Mouse (Mus musculus): ENCODE data around the gene Sgsm2.

Gene Sgsm2

GRCm38 (mm10) chr11:74881979-74882378 is 14.9 kb downstream of the Sgsm2 start:
- no peak for DNase-seq (ENCODE audit: low spot score)

DNA sequence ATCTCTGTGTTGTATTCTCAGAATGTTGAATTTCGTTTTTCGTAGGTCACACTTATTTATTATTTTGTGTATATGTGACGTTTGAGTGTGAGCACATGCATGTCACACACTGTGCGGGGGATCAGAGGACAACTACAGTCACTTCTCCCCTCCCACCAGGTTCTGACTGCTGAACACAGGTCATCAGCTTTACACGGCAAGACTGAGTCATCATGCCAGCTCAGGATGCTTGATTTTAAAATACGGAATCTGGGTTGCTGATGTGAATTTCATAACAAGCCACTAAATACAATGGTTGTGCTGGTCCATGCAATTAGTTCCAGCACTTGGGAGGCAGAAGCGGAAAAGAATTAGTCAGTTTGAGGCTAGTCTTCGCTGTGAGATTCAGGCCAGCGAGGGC is 15.9 kb downstream of the Sgsm2 start:
- DNase-seq (ENCODE audit: low spot score) = no peak

DNA sequence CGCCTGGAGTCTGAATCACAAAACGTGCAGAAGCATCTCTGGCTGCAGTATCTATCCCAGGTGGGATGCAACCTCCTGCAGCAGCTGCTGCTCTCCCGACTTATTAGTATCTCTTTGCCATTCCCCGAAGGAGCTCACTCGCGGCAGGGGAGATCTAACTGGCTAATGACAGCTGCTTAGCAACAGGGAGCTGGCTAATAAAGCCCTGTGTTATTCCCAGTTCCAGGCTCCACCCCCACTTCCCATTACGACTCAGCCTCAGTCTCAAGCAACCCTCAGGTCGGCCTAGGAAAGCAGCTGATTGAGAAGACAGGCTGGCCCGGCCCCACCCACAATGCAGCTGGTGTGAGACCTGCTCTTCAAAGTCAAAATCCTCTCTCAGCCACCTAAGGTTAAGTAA is 20.1 kb downstream of the Sgsm2 start:
- DNase-seq (ENCODE audit: low spot score) = peak; percentile 82

- DNase-seq (ENCODE audit: low spot score) = no peak
Measured at GRCm38 (mm10) chr11:74874630-74875029, 22.2 kb downstream of the Sgsm2 start.

GRCm38 (mm10) chr11:74870991-74871622 is 25.8 kb downstream of the Sgsm2 start:
- DNase-seq (ENCODE audit: low spot score) = no peak

- DNase-seq (ENCODE audit: low spot score) = no peak
Measured at GRCm38 (mm10) chr11:74870544-74870943, 26.3 kb downstream of the Sgsm2 start.

DNA sequence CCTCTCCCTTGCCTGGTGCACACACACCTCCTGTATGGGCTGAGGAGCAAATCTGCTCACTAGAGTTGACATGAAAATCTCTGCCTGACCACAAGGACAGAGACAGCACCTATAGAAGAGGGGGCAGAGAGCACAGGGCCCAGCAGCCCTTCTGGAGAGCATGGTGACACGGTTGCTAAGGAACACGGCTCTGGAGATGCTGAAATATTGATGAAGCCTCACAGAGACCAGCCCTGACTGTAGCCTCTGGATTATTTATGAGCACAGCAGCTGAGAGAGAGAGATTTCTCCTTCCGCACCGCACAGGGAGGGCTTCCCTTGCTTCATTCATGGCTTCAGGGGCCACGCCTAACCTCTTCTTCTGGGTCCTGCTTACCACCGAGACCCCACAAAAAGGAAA is 27.3 kb downstream of the Sgsm2 start:
- DNase-seq (ENCODE audit: low spot score) = no peak

DNA sequence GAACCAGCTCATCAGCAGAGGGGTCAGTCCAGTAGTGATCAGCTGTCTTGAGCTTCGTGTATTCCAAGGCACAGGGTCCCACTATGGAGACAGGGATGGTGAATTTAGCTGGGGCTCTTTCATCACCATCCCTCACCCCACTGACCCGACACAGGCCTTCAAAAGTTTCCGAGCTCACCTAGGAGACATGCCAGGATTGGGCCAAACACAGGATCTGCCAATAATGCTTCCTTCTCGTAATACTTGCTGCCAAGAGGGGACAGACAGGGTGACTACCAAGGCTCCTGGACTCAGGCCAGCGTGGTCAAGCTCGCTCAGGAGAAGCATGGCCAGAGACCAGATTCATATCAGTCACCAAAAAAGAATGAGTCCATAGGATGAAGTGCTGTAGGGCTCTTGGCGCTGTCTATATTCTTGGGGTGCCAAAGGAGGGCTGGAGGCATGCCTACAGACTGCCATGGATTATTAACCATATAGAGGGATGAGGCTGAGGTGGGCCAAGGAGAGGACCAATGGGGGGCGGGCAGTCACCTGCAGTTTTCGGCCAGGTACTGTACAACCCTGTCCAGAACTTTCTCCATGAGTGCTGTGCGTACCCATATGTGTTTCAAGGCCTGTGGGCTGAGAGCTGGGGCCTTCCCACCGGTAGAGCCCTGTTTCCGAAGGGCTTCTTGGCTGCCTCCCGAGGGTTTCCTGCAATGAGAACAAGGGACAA is 28.7 kb downstream of the Sgsm2 start:
- DNase-seq (ENCODE audit: low spot score) = no peak

DNA sequence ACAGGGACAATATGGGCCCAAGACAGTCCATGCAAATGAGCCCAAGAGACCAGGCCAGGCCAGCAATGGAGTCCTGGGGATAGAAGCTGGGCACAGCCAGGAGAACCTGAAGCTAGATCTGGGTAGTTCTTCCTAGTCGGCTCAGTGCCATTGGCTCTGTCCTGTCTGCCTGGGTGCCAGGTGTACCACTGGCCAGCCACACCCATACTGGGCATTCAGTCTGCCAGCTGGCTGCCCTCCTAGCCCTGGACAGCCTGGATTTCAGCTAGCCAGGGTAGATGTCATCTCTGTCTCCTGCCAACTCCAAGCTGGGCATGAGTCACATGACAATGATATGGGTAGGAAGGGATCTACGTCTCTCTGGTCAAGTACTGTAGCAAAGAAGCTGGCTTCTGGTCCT is 29.7 kb downstream of the Sgsm2 start:
- no peak for DNase-seq (ENCODE audit: low spot score)

- no peak for DNase-seq (ENCODE audit: low spot score)
Measured at GRCm38 (mm10) chr11:74866640-74867039, 30.2 kb downstream of the Sgsm2 start.

GRCm38 (mm10) chr11:74865252-74865651 is 31.6 kb downstream of the Sgsm2 start:
- DNase-seq (ENCODE audit: low spot score) = no peak

DNA sequence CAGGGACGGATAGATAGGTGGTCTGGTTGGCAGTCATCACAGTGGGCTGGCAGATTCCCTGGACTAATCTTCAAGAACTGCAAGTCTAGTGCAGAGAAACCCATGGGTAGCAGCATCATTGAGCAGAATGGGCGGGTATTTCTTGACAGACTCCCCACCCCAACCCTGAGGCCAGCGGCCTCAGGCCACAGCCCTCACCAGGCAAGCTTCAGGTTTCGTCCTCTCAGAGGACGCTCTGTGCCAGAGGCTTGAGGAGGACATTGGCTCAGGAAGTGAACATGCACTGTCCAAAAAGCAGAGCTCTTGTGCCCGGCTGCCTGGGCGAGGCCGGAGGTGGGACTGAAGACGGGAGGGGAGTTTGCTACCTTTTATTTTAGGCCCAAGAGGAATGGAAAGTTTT is 32.4 kb downstream of the Sgsm2 start:
- DNase-seq (ENCODE audit: low spot score) = no peak

DNA sequence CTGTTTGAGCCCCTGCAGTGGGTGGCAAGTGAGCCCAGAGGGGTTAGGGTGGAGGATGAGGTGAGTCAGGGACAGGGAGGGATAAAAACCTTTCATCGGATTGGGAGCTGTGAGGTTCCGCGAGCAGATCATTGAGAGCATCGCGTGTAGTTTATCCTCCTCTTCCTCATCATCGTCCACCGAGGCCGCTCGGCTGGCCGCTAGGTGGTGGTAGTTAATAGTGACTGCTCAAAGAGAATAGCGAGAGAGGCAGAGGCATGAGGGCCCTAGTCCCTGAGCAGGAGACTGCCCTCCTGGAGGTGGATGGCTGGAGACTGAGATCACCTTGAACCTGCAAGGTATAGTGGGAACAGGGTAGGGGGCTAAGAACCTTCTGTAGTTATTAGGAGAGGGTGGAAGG is 33.4 kb downstream of the Sgsm2 start:
- DNase-seq (ENCODE audit: low spot score) = peak; percentile 61

- DNase-seq (ENCODE audit: low spot score) = no peak
Measured at GRCm38 (mm10) chr11:74862129-74862528, 34.7 kb downstream of the Sgsm2 start.

DNA sequence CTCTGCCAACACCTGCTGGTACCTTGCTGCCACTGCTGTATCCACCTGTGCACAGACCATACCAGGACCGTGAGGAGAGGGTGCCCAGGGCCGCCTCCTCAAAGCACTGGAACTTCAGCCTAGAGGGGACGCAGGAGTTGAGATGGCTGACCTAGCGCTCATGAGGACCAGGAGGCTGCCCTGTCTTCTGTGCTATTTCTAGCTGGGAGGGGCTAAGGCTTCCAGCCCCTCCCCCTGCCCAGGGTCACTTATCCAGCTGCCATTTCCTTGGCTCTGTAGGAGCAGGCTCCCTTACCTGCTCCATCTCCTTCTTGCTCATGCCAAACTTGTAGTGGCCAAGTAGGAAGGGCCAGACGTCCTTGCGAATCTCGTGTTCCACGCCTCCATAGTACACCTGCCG is 39.1 kb downstream of the Sgsm2 start:
- DNase-seq (ENCODE audit: low spot score) = no peak

- DNase-seq (ENCODE audit: low spot score) = no peak
Measured at GRCm38 (mm10) chr11:74850998-74851661, 45.7 kb downstream of the Sgsm2 start.

GRCm38 (mm10) chr11:74847919-74848521 is 48.8 kb downstream of the Sgsm2 start:
- peak; percentile 84 for DNase-seq (ENCODE audit: low spot score)

GRCm38 (mm10) chr11:74845784-74846183 is 51.1 kb downstream of the Sgsm2 start:
- DNase-seq (ENCODE audit: low spot score) = no peak

DNA sequence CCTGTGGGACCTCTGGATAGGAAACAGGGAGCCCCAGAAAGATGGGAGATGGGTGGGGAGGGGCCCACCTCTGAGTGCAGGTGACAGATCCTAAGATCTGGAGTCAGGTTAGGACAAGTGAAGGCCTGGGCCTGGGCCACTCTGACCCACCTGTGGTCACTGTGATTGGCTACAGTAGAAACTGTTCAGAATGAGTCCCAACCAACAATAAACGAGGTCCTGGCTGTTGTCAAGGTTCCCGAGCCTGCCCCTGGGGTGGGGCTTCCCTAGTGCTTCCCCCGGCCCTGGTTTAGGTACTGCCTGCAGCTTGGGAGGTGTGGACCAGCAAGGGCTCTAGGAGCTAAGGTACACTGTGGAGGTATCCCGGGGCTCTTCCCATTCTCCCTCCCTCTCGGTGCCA is 53.1 kb downstream of the Sgsm2 start:
- no peak for DNase-seq (ENCODE audit: low spot score)

GRCm38 (mm10) chr11:74843435-74843714 is 53.5 kb downstream of the Sgsm2 start:
- no peak for DNase-seq (ENCODE audit: low spot score)

- no peak for DNase-seq (ENCODE audit: low spot score)
Measured at GRCm38 (mm10) chr11:74842656-74843434, 54.0 kb downstream of the Sgsm2 start.

DNA sequence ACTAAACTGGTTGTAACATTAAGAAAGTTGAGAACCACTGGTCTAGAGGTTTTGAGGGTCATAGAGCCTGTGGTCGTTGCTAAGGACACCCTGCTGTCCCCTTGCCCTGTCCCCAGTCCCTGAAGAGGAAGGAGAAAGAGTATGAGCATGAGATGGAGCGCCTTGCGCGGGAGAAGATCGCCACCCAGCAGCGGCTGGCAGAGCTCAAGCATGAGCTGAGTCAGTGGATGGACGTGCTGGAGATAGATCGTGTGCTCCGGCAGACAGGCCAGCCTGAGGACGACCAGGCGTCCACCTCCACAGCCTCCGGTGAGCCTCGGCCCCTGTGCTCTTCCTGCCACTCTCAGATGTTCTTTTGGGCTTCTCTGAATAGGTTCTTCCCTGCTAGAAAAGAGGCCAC is 54.8 kb downstream of the Sgsm2 start:
- DNase-seq (ENCODE audit: low spot score) = no peak
